Mouse (Mus musculus): ENCODE measurements at regions not wholly inside any gene's neighbourhood (a gene's known extent, or its start where the extent isn't known, plus 50 kb on each side); places are given as distances from the start of the nearest gene placed in this dataset.

DNA sequence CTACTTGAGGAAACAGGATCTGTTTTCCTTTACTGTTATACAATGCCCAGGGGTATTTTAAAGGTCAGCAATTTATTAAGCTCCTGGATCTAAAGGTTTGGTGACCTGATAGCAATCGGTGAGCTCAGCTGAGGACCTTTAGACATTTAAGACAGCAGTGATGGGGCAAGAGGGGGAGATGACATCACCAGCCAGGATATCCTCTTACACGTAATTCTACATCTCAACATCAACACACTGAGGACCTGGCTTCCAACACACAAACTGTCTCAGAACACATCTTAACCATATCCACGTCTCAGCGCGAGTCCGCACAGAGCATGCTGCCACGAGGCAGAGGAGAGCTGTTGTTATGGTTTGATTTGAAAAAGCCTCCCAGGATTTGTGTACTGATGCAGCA is 69.2 kb downstream of the Nhlrc3 start:
- peak; percentile 44; the same call in 1 of the 2 replicates for ATAC-seq (ENCODE audit: low FRiP score, low read depth)
- no peak overlapping the region for H3K4me2 ChIP-seq (replicated peaks)
- no peak overlapping the region for H3K9ac ChIP-seq
- peaks cover 3% of the 10 kb centered on the region; the same call in 1 of the 2 replicates for H3K27me3 ChIP-seq
- H3K36me3 ChIP-seq: no peaks in the 10 kb centered on the region
- H3K4me1 ChIP-seq: peaks cover 17% of the 10 kb centered on the region
- H3K9me3 ChIP-seq: no peaks in the 10 kb centered on the region
- H3K27ac ChIP-seq: no peak overlapping the region
- no peak overlapping the region for H3K4me3 ChIP-seq
- WGBS: 54% methylated on average over 7 of the region's 7 CpGs

- Histone ChIP-seq H3K9me3 (no peaks in the 10 kb centered on the region; the same call in 1 of the 2 replicates), H3K27ac (no peak overlapping the region), H3K4me1 (peaks cover 25% of the 10 kb centered on the region), H3K9ac (no peak overlapping the region), H3K4me3 (no peak overlapping the region), H3K27me3 (no peaks in the 10 kb centered on the region), H3K36me3 (no peaks in the 10 kb centered on the region), H3K4me2 (replicated peaks) (no peak overlapping the region)
- WGBS: 46% methylated on average over 14 of the region's 14 CpGs
- ATAC-seq (ENCODE audit: low FRiP score, low read depth): peak; percentile 64; the same call in 1 of the 2 replicates
Measured at GRCm38 (mm10) chr3:53381704-53382581, 81.2 kb downstream of the Nhlrc3 start.

DNA sequence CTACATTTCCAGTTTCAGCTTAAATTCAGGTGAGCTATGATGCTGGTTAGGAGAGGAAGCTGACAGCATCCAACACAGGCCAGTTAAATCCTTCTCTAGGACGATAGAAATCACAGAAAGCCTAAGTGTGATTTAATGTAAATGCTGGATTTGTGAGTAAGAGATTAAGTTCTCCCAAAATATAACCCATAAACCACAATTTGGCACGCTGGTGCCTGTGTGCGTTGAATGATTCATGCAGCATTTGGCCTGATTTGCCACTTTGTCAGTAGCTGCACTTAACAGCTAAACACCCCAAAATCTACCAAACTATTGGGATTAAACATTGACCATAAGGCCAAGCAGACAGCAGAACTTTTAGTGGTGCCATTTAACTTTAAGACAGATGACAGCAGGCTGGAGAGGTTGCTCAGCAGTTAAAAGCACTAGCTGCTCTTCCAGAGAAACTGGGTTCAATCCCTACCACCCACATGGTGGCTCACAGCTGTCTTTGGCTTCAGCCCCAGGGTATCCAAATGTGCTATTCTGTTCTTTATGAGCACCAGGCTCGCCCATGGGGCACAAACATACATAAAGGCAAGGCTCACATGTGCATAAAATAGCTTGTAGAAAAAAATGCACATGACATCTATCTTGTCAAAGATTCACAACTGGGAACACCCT is 83.5 kb downstream of the Nhlrc3 start:
- ATAC-seq (ENCODE audit: low FRiP score, low read depth): no peak
- H3K27ac ChIP-seq: no peak overlapping the region
- no peaks in the 10 kb centered on the region for H3K36me3 ChIP-seq
- H3K4me3 ChIP-seq: no peak overlapping the region
- no peaks in the 10 kb centered on the region for H3K9me3 ChIP-seq
- H3K27me3 ChIP-seq: 0 out of 2 replicates have a peak, but pooled peaks cover 3% of the 10 kb centered on the region
- H3K4me1 ChIP-seq: peaks cover 33% of the 10 kb centered on the region
- no peak overlapping the region for H3K9ac ChIP-seq
- WGBS: 46% methylated on average over 4 of the region's 4 CpGs
- no peak overlapping the region for H3K4me2 ChIP-seq (replicated peaks)

- 61% methylated on average over 3 of the region's 3 CpGs for WGBS
- Histone ChIP-seq H3K4me2 (replicated peaks) (0 out of 2 replicates have a peak overlapping the region, but pooled peaks have one; percentile 26), H3K4me1 (peaks cover 39% of the 10 kb centered on the region), H3K9me3 (no peaks in the 10 kb centered on the region), H3K36me3 (no peaks in the 10 kb centered on the region), H3K4me3 (no peak overlapping the region), H3K27me3 (0 out of 2 replicates have a peak, but pooled peaks cover 3% of the 10 kb centered on the region), H3K27ac (no peak overlapping the region; the same call in 1 of the 2 replicates), H3K9ac (no peak overlapping the region)
- ATAC-seq (ENCODE audit: low FRiP score, low read depth): peak; percentile 53; the same call in 1 of the 2 replicates
Measured at GRCm38 (mm10) chr3:53376864-53377447, 86.2 kb downstream of the Nhlrc3 start.

- peaks cover 24% of the 10 kb centered on the region for H3K4me1 ChIP-seq
- ATAC-seq (ENCODE audit: low FRiP score, low read depth): no peak
- H3K9me3 ChIP-seq: peaks cover 6% of the 10 kb centered on the region; the same call in 1 of the 2 replicates
- H3K9ac ChIP-seq: no peak overlapping the region
- H3K4me2 ChIP-seq (replicated peaks): no peak overlapping the region
- 0 out of 2 replicates have a peak, but pooled peaks cover 3% of the 10 kb centered on the region for H3K27me3 ChIP-seq
- H3K4me3 ChIP-seq: no peak overlapping the region
- H3K27ac ChIP-seq: no peak overlapping the region
- H3K36me3 ChIP-seq: no peaks in the 10 kb centered on the region
- 53% methylated on average over 7 of the region's 7 CpGs for WGBS
Measured at GRCm38 (mm10) chr3:53372887-53373286, 90.2 kb downstream of the Nhlrc3 start.

DNA sequence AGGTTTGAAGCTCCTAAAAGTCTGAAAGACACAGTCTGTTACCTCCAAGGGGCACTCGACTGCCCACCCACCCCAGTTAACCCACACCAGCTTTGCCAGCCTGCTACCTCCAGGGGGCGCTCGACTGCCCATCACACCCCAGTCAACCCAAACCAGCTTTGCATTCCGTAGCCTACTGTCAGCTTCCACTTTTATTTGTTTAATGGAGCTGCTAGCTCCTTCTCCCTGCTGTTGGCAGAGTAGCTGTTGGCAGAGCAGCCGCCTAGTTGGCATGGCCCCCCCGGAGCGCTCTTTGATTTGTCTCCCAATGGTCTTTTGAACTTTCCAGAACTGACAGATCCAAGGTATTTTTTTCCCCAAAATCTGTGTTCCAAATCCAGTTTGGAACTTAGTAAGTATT is 91.2 kb downstream of the Nhlrc3 start:
- Histone ChIP-seq H3K4me1 (peaks cover 14% of the 10 kb centered on the region), H3K4me2 (replicated peaks) (no peak overlapping the region), H3K9me3 (peaks cover 6% of the 10 kb centered on the region; the same call in 1 of the 2 replicates), H3K27ac (no peak overlapping the region), H3K36me3 (no peaks in the 10 kb centered on the region), H3K4me3 (no peak overlapping the region), H3K27me3 (0 out of 2 replicates have a peak, but pooled peaks cover 3% of the 10 kb centered on the region), H3K9ac (no peak overlapping the region)
- WGBS: 68% methylated on average over 7 of the region's 7 CpGs
- ATAC-seq (ENCODE audit: low FRiP score, low read depth): no peak

DNA sequence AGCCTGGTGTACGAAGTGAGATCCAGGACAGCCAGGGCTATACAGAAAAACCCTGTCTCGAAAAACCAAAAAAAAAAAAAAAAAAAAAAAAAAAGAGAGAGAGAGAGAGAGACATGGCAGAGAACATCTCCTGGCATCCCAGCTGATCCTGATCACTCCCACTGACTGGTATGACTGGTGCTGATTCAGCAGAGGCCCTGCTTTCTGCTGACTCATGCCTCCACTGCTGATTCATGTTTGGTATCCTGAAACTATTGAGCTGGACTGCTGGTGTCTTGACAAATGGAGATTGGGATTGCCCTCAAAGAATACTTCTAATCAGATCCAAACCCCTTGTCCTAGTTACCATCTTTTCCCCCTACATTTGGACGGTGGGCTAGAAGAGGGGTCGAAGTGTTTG is 101.9 kb downstream of the Nhlrc3 start:
- no peak for ATAC-seq (ENCODE audit: low FRiP score, low read depth)
- Histone ChIP-seq H3K9ac (no peak overlapping the region), H3K27ac (no peak overlapping the region), H3K4me1 (no peaks in the 10 kb centered on the region), H3K36me3 (no peaks in the 10 kb centered on the region), H3K9me3 (peaks cover 17% of the 10 kb centered on the region), H3K27me3 (no peaks in the 10 kb centered on the region), H3K4me2 (replicated peaks) (no peak overlapping the region), H3K4me3 (no peak overlapping the region)
- WGBS: 82% methylated on average over 4 of the region's 4 CpGs

DNA sequence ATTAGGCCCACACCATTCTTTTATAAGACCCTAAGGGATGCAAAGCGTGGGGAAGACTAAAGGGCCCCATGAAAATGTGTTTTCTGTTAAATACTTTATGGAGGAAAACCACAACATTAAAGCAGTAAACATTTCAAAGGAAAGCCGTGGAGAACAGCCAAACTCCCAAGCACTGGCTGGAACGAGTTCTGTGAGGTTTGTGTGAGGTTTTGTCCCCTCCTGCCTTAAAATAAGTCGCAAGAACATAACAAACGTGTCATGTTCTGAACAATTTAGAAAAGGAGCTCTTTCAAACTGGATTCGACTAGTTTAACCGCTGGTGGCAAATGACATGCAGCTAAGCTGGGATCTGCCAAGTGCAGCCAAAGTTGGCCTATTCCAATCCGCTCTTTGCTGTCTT is 109.4 kb downstream of the Nhlrc3 start:
- H3K4me2 ChIP-seq (replicated peaks): peak overlapping the region; percentile 38
- ATAC-seq (ENCODE audit: low FRiP score, low read depth): peak; percentile 71; the same call in 1 of the 2 replicates
- no peak overlapping the region for H3K9ac ChIP-seq
- peak overlapping the region; percentile 52 for H3K27ac ChIP-seq
- no peak overlapping the region for H3K4me3 ChIP-seq
- WGBS: 17% methylated on average over 8 of the region's 8 CpGs
- H3K27me3 ChIP-seq: no peaks in the 10 kb centered on the region
- no peaks in the 10 kb centered on the region for H3K36me3 ChIP-seq
- H3K9me3 ChIP-seq: peaks cover 16% of the 10 kb centered on the region; the same call in 1 of the 2 replicates
- H3K4me1 ChIP-seq: peaks cover 16% of the 10 kb centered on the region

DNA sequence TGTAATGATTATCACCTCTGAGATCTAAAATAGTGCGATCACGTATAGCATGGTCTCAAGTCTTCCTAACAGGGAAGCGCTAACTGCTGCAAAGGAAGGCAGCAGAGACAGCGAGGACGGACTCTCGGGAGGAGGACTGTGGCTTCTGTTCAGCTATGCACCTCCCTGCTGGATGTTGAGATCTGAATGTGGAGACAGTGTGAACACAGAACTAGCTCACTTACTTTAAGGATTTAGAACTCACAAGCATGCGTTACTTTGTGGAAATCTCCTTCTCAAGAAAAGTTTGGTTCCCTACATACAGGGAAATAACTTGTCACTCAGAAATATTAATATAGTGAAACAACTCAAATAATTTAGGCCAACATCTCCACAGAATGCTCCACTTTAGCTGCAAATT is 109.8 kb downstream of the Nhlrc3 start:
- H3K27ac ChIP-seq: peak overlapping the region; percentile 39; the same call in 1 of the 2 replicates
- H3K4me2 ChIP-seq (replicated peaks): peak overlapping the region; percentile 12; the same call in 1 of the 2 replicates
- peaks cover 18% of the 10 kb centered on the region for H3K4me1 ChIP-seq
- H3K9ac ChIP-seq: no peak overlapping the region
- H3K9me3 ChIP-seq: peaks cover 13% of the 10 kb centered on the region; the same call in 1 of the 2 replicates
- WGBS: 41% methylated on average over 7 of the region's 7 CpGs
- H3K36me3 ChIP-seq: no peaks in the 10 kb centered on the region
- no peaks in the 10 kb centered on the region for H3K27me3 ChIP-seq
- H3K4me3 ChIP-seq: no peak overlapping the region
- peak; percentile 15; the same call in 1 of the 2 replicates for ATAC-seq (ENCODE audit: low FRiP score, low read depth)

- H3K36me3 ChIP-seq: no peaks in the 10 kb centered on the region
- 26% methylated on average over 6 of the region's 6 CpGs for WGBS
- no peak overlapping the region for H3K4me3 ChIP-seq
- no peak overlapping the region for H3K27ac ChIP-seq
- no peak overlapping the region for H3K4me2 ChIP-seq (replicated peaks)
- peaks cover 25% of the 10 kb centered on the region; the same call in 1 of the 2 replicates for H3K4me1 ChIP-seq
- no peak overlapping the region for H3K9ac ChIP-seq
- no peaks in the 10 kb centered on the region for H3K9me3 ChIP-seq
- ATAC-seq (ENCODE audit: low FRiP score, low read depth): no peak
- H3K27me3 ChIP-seq: peaks cover 19% of the 10 kb centered on the region
Measured at GRCm38 (mm10) chr3:53343638-53344037, 119.5 kb downstream of the Nhlrc3 start.

GRCm38 (mm10) chr3:53341304-53342206 is 121.6 kb downstream of the Nhlrc3 start:
- WGBS: 32% methylated on average over 22 of the region's 22 CpGs
- no peak for ATAC-seq (ENCODE audit: low FRiP score, low read depth)
- Histone ChIP-seq H3K36me3 (no peaks in the 10 kb centered on the region), H3K27ac (no peak overlapping the region), H3K9me3 (no peaks in the 10 kb centered on the region), H3K27me3 (peaks cover 19% of the 10 kb centered on the region), H3K9ac (no peak overlapping the region), H3K4me1 (peaks cover 24% of the 10 kb centered on the region; the same call in 1 of the 2 replicates), H3K4me3 (no peak overlapping the region), H3K4me2 (replicated peaks) (peak overlapping the region; percentile 31)
